Mouse (Mus musculus) ES-E14 (cell line): Measurements from ENCODE around the gene Neu2.

Source experiments
- HCFC1 ChIP-seq: IDR thresholded peaks from 2 replicates; pipeline ENCODE4 v1.6.1; 2012; ENCODE audit warnings: low read length, inconsistent platforms, borderline replicate concordance; ENCODE audit not compliant: insufficient read depth
- ZNF384 ChIP-seq: IDR thresholded peaks from 2 replicates; pipeline ENCODE4 v1.6.1; 2012; ENCODE audit warnings: low read depth, low read length, inconsistent platforms

GRCm38 (mm10) chr1:87525041-87525440 lies 15.4 kb downstream of the Neu2 start:
- TF ChIP-seq ZNF384 (no peak), HCFC1 (no peak)
